Mouse (Mus musculus) naive thymus-derived CD4-positive, alpha-beta T cell, adult 2 months (primary cell): ENCODE measurements around the gene Gm49601.
A peak's percentile ranks its signal among the peaks of the same experiment; 100 is the strongest.

Experiments used
- DNase-seq: peaks from one replicate; pipeline ENCODE4 v3.0.0-alpha.2; 2011; ENCODE audit warnings: low read depth

The Gm49601 gene

DNA sequence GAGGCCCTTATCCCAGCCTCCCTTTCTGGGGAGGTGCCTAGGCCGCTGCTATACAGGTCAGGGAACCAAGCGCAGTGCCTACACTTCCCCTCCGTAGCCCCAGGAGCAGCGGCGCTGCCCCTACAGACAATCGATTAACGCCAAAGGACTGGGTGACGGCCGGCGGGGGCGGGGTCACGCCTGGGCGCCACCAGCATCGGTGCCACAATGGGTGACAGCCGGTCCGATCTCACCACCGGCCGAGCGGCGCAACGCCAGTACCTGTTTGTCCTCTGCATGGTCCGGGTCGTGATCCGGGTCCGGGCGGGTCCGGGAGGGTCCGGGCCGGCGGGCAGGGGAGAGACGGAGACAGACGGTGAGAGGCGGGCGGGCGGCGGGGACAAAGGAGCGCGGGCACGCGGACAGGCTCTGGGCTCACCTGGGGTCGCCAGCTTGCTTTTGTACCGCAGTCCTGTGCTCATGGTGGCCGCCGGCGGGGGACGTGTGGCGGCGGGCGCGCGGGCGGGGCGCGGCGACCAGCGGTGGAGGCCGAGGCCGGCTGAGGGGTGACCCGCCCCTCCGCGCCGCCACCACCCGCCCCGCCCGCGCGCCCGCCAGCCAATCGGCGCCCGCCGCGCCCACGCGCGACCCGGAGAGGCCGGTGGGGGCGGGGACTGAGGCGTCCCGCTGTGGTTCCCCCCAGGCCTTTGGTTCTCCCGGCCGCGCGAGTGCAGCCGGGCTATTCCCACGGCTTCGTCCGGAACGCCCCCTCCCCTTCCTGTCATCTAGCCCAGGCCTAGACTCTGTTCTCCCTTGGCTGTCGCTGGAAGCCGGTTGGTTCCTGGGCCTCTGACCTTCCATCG lies 3.4 kb upstream of the Gm49601 start, which contains the start of gene Sept5:
TSS of gene Sept5 (minus strand) at position 565 of the 842 bp plus-strand sequence.
- DNase-seq = peak; percentile 21

DNA sequence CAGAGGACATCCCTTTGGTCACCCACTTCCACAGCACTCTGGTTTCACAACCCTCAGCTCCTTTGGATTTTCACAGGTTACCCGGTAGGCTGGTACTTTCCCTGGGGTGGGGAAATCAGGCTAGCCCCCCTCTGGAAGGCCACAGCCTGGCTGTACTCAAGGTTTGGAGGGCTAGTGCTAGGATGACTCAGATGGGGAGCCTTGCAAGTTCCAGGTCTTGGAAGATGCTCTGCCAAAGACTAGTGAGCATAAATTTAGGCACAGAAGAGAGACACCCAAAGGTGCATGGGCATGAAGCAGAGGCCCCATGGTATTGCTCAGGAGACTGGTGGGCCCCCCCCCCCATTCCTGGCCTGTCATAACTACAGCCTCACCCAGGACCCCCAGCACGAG lies 2.7 kb upstream of the Gm49601 start:
- DNase-seq = no peak

GRCm38 (mm10) chr16:18628206-18628947 lies 2.1 kb upstream of the Gm49601 start:
- DNase-seq = no peak

GRCm38 (mm10) chr16:18627163-18627562 lies 936 bp upstream of the Gm49601 start:
- no peak for DNase-seq

DNA sequence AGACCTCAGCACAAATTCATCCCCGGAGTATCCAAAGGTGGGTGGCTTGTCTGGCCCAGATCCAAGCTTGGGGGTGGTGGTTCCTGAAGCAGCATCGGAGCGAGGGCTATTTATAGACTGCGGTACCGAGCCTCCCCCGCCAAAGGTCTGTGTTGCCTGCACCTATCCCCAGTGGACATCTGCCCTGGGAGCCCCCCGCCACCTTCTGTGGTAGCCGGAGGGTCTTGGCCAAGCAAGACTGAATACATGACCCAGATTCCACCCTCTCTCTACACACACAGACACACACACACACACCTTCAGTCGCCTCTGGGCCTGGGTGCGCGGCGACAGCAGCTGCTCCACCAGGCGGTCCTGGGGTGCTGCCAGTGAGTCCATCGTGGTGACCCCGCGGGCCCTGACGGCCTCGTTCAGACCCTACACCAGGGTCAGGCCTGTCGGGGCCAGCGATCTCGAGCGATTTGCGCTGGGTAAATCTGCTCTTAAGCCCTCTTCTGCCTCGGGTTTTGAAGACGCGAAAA lies 376 bp downstream of the Gm49601 start:
- no peak for DNase-seq

- DNase-seq = peak; percentile 14
Measured at GRCm38 (mm10) chr16:18625097-18625496, 1.1 kb downstream of the Gm49601 start.

DNA sequence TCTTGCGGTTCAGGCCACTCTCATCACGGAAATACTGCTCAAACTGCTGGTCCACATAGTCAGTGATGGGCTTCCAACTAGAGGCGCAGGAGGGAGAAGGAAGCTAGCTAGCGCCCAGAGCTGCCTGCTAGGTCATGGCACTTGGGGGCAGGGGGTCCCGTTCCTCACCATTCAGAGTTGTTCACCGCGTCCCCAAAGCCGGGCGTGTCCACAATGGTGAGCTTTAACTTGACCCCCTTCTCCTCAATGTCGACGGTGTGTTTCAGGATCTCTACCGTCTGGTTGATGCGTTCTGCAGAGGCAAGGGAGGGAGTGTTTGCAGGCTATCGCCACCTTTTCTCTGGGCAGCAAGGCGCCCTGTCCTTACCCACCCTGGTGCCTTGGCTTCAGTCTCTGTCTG lies 1.6 kb downstream of the Gm49601 start:
- peak; percentile 16 for DNase-seq

- no peak for DNase-seq
Measured at GRCm38 (mm10) chr16:18623751-18624540, 2.3 kb downstream of the Gm49601 start.

GRCm38 (mm10) chr16:18622916-18623750 lies 3.1 kb downstream of the Gm49601 start:
- no peak for DNase-seq

GRCm38 (mm10) chr16:18622019-18622418 lies 4.2 kb downstream of the Gm49601 start, which contains the start of gene Gp1bb:
Gene Gp1bb (minus strand): TSS chr16:18622403.
- no peak for DNase-seq

GRCm38 (mm10) chr16:18621362-18622001 lies 4.7 kb downstream of the Gm49601 start:
- DNase-seq = no peak

- no peak for DNase-seq
Measured at GRCm38 (mm10) chr16:18620601-18621361, 5.4 kb downstream of the Gm49601 start.

GRCm38 (mm10) chr16:18620201-18620600 lies 6.0 kb downstream of the Gm49601 start:
- DNase-seq = no peak

- no peak for DNase-seq
Measured at GRCm38 (mm10) chr16:18619110-18619509, 7.1 kb downstream of the Gm49601 start.

GRCm38 (mm10) chr16:18618297-18618696 lies 7.9 kb downstream of the Gm49601 start:
- no peak for DNase-seq

GRCm38 (mm10) chr16:18617370-18618065 lies 8.7 kb downstream of the Gm49601 start:
- DNase-seq = peak; percentile 88

GRCm38 (mm10) chr16:18613301-18613700 lies 12.9 kb downstream of the Gm49601 start:
- no peak for DNase-seq

DNA sequence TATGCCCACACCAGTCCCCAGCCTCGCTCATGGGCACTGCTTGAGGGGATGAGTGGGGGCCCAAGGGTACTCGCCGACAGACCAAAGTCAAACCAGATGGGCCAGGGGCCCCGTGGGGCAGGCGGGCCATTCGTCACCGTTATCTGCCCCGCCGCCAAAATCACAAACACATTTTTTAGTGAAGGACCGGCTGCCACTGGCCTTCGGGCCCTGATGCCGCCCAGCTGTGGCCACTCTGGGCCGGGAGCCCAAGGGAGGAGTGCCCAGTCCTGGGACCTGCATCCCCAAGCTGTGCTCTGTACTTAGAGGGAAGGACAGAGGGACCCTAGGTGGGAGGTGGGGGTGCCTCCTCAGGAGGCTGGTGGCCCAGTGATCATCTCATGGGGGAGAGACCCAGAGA lies 14.5 kb downstream of the Gm49601 start:
- no peak for DNase-seq

DNA sequence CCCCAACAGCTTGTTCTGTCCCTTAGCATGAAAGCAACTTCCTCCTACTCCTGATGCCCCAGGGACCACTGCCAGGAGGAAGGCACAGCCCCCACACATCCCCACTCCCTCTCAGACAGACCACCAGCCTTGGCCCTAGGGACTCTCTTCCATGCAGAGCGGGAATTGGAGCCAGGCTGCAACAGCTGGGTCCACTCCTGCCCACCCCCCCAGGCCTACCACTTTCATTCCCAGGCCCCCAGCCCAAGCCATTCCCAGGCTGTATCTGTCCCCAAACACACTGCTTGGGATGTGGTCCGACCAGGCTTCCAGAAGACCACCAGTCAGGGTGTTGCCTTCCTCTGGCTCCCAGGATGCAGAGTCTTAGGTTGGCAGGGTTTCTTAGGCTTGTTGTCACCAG lies 17.1 kb downstream of the Gm49601 start:
- no peak for DNase-seq
